Mouse (Mus musculus): ENCODE measurements at regions not wholly inside any gene's neighbourhood (a gene's known extent, or its start where the extent isn't known, plus 50 kb on each side); places are given as distances from the start of the nearest gene placed in this dataset.

DNA sequence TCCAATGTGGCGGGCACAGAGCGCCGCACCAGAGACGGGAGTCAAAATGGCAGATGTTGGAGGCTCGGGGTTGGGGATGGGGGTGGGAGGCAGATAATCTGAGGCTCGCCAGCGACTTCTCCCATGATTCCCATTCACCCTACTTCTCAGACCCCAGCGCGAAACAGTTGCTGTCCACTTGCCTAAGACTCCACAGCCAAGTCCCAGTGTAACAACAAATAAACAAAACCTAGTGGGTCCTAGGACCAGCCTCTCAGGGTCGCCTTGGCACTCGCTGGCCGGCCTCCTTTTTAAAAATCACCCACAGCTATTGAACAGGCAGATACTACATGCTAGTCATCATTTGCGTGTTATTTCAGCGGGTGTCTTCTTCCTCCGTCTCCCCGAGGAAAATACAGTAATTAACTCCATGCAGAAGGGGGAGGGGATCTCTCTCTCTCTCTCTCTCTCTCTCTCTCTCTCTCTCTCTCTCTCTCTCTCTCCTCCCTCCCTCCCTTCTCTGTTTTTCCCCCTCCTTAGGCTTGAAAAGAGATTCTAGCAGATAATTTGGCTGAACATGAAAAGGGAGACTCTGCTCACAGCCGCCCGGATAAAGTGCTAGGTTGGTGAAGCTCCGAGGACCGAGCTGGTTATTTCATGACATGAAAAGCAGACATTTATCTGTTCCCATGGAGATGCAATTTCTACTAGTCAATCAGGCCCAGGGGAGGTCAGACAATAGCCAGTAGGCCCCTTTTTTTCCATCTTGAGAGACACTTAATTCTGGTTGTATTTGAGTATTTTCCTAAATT, 71.9 kb upstream of the Zfp217 start:
- peak in 1 of 2 experiments; percentile 40 for DNase-seq (ENCODE audit: low spot score in 2 of 2)

DNA sequence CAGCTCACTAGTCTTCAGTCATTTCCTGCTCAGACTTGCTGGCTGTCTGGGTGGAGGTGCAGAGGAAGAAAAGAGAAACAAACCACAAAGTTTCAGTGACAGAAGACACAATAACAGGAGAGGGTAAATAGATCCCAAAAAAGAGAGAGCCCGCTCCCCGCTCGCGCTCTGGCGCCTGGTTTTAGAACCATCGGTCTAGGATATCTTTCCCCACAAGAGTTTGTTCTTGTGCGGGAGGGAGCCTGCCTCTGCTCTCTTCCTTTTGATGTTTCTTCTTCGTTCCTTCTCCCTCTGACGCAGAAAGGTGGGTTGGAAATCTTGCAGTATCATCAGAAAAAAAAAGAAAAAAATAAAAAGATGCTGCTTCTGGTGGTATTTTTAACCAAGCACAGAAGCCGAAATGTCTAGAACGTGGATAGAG, 71.3 kb upstream of the Zfp217 start:
- peak; percentile 28 to 52 for DNase-seq (ENCODE audit: low spot score in 2 of 2)

DNA sequence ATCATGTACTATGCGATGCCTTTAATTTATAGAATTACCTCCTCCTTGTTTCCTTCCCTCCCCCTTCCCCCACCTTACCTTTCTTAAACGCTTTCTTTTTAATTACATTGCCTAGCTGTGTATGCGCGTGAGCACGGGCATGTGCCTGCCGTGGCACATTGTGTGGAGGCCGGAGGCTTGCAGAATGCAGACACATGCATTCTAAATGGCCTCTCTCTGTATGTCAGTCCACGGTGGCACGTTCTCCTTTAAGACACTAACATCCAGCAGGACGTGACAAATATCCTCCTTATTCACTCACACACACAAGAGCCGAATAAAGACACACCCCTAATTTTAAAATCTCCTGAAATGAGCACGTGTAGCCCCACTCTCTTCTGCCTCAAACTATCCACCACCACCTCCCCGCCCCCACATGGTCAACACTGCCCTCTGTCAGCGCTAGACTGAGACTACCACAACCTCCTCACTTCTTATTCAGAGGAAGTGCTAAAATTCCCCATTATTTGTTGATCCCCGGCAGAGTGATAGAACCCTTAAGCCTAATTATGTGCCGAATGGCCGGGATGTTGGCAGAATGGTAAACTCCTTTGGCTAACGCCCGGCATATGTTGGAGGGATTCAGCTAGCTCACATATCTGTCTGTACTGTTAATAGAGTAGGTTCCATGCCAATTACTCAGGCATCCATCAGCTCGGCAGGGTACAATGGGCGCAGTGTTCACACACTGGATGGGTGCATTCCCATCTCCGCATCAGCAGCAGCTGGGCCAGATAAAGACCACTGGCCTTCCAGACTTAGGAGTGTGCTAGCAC, 70.5 kb upstream of the Zfp217 start:
- DNase-seq (ENCODE audit: low spot score in 2 of 2), result peak; percentile 31 to 63

DNA sequence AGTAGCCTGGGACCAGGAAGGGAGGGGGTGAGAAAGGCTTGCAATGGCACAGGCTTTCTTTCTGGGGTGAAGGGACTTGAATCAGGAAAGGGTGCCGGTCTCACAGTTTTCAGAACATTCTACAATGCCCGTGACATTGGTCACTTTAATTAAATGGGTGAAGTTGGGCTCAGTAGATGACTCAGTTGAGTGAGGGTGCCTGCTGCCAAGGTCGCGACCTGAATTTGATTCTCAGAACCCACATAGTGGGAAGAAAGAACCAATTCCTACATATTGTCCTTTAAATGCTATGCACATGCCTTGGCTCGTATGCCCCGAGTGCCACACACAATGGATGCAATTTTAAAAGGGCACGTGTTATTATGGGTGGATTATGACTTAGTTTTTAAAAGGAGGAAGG, 68.4 kb upstream of the Zfp217 start:
- DNase-seq (ENCODE audit: low spot score in 2 of 2), result no peak

DNA sequence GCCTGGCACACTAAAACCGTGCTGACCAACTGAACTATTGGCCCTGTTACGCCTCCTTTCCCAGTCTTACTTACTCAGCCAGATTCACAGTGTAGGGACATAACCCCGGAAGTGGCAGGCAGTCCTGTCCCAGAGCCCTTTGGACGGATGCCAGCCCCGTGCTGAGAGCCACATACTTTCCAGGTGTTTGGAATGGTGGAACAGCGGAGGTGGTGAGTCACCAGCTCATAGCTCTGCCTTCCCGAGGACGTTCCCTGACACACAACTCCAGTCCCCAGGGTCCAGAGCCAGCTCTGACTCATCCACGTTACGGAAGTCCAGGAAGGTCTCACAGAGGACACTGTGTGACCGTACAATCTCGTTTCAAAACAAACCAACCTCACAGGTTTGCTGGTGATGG, 61.2 kb upstream of the Zfp217 start:
- no peak for DNase-seq (ENCODE audit: low spot score in 2 of 2)

DNA sequence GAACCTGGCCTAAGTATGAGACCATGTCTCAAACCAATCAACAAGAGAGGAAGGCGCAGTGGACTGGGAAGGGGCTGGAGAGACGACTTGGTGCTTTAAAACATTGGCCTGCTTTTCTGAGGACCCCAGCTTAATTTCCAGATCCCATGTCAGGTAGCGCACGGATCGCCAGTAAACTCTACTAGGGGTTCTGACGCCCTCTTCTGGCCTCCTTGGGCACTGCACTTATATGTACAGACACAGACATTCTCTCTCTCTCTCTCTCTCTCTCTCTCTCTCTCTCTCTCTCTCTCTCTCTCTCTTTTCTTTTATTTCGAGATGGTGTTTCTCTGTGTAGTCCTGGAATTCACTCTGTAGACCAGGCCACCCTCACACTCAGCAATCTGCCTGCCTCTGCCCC, 60.0 kb upstream of the Zfp217 start:
- no peak for DNase-seq (ENCODE audit: low spot score in 2 of 2)

DNA sequence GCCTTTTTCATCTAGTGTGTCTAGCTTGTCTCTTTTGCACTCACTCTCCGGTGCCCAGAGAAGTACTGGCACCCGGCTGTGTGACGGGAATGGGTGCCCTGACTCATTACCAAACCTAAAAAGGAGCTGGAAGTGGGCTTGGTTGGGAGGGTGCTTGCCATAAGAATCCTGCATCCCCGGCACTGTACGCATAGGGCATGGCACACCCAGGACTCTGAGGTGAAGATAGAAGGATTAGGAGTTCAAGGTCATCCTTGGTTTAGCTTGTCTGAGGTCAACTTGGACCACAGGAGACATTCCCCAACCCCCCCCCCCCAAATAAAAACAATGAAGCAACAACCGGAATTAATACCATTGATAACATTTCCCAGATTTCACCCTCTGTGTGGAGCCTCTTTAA, 59.5 kb upstream of the Zfp217 start:
- no peak for DNase-seq (ENCODE audit: low spot score in 2 of 2)

DNA sequence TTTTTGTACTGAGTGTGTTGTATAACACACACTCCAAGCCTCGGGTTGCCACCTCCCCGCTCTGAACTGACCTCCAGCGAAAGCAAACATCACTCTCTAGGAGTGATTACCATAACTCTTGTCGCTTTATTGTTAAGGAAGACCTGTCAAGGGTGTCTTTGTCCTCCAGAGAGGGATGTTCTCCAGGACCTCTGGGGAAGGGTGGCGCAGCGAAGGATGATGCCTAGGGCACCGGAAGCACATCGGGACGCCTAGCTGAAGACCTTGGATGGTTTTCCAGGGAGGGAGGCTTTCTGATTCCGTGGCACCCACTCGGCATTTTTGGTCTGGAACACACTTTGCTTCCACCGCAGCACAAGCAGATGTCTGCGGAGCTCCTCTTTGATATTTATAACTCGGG, 59.0 kb upstream of the Zfp217 start:
- DNase-seq (ENCODE audit: low spot score in 2 of 2), result no peak

DNA sequence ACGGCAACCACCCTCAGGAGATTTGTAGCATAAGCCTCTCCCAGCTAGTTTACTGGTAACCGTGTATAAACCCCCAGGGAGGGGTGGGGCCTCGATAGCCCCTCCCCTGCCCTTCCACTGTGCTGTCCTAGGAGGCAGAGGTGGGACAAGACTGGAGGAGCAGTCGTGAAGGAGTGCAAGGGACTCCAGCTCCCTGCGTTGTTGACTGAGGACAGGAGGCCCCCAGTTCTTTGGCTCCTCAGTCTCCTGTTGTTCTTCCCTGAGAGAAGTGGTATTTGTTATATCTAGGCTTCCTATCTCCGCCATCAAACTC, 58.5 kb upstream of the Zfp217 start:
- no peak for DNase-seq (ENCODE audit: low spot score in 2 of 2)

DNA sequence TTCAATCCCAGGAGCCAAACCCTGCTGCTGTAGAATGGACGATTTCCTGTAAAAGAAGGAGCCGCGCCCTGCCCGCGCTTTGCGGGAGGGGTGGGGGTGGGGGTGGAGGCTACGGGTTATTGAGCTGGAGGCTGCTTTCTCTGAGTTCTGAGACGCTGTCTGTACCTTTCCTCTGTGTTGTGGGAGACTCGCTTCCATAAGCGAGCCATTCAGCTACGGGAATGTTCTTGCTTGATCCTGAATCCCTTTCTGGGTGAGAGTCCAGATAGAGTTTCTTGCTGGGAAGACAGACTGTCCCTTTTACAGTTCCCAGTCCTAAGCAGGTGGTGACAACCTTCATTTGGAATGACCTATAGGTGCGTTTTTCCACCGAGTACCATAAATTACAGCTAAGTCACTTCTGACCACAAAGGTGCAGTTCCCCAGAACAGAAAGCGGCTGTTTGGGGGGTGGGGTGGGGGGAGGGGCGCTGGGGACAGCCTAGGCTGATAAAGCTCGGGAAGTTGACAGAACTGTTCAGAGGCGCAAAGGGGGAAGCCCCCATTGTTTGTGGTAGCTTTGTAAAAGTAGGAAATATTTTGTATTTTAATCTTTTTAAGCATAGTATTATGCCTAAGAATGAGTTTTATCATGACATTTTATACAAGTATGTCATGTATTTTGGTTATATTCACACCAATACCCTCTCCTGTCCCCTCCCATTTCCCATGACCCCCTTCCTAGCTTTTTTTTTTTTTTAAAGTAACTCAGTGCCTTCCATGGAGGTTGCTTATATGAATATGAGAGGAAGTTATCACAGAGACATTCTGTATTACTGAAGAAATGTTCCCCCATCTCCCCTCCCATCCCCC, 57.9 kb upstream of the Zfp217 start:
- DNase-seq (ENCODE audit: low spot score in 2 of 2), result no peak

DNA sequence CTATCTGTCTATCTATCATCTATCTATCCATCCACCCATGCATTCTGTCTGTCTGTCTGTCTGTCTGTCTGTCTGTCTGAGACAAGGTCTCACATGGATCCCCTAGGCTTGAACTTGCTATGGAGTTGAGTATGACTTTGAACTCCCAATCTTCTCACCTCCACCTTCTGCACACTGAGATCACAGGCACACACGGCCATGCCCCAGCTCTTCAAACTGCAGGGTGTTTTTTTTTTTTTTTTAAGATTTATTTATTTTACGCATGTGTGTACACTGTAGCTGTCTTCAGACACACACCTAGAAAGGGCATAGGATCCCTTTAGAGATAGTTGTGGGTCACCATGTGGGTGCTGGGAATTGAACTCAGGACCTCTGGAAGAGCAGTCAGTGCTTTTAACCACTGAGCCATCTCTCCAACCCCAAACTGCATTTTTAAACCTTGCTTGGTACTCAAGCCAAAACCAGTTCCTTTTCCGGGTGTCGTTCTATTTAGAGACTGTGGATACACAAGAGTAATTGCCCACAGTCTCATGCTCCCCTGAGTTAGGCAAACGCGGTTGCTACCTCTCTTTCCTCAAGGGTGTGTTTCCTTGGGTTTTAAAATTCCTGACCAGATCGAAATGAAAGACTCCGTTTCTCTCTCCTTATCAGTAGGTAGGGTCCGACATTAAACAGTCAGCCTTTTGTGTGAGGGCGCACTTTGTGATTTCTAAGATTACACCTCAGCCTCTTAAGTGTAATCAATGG, 57.0 kb upstream of the Zfp217 start:
- DNase-seq (ENCODE audit: low spot score in 2 of 2), result no peak

DNA sequence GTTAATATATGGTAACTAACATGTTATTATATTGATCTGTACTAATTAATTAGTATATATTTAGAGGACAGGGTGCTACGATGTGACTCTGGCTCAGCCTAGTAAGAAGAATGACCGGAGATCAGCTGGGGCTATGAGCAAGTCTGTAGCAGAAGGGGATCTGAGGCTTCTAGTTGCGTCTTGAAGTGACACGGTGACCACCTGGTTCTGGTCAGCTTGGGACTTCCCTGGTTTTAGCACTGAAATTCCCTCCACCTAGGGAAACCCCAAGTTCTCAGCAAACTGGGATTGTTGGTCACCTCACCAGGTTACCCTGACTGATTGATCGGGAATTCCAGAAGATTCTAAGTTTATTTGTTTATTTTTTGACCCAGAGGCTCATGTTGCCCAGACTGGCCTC, 55.6 kb upstream of the Zfp217 start:
- no peak for DNase-seq (ENCODE audit: low spot score in 2 of 2)

DNA sequence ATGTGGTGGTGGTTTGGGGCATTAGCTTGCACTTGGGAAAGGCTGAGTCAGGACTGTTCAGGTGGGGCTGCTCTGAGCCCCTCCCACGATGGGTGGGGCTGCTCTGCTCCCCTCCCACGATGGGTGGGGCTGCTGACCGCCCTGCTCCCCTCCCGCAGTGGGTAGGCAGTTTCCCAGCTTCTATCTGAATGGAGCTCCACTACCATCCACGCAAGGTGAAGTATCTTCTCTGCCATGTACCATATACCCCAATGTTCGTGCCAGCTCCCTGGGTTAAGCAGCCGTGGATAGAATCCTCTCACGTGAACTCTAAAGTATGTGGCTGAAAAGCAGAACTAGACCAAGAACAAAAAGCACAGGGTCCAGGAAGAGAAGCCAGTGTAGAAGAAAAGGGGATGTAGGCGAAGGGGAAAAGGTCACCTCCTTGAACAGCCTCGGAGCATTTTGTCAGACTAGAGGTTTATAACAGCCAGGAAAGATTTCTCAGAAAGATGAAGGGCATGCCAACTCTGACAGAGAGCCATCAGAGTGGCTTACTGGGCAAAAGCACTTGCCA, 54.0 kb upstream of the Zfp217 start:
- DNase-seq (ENCODE audit: low spot score in 2 of 2), result no peak
